Mouse (Mus musculus): Measurements from ENCODE around the gene Rad18. TPM values are rescaled to one million over a fixed set of nuclear protein-coding genes. Genes with fewer than 3 reads are reported as not detected.
"Not testable (repeated sequence)": the region's sequence is repeated elsewhere in the genome, so short reads cannot be mapped to it uniquely, and the experiment has no call there.

Rad18 gene
- polyA plus RNA-seq, 1 experiment from 2014 or later, result 22.3 TPM

DNA sequence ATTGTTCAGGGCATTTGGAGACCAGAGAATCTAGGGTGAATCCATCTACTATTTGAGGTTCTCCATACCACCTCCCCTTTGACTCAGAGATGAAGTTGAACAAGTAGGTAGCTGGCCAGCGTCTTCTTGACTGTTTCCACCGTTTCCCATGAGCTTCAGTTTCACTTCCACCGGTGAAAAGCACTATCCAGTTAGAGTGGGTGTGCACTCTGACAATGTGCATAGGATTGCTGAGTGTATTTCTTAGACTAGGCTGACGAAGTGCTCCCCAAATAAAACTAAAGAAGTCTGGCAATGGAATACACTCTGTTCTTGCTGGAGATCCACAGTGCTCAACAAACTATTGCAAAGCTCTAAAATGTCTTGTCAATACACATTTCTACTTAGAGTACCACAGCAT is 29.0 kb upstream of the Rad18 start:
- H3K4me1 ChIP-seq, result peaks cover 12% of the 10 kb centered on the region
- H3K27ac ChIP-seq (replicated peaks), result no peak overlapping the region
- no peak overlapping the region for H3K9ac ChIP-seq
- no peak overlapping the region for H3K4me3 ChIP-seq
- H3K4me2 ChIP-seq, result no peak overlapping the region
- no peaks in the 10 kb centered on the region for H3K9me3 ChIP-seq
- WGBS, result 70% methylated on average over 4 of the region's 4 CpGs
- no peak for ATAC-seq (ENCODE audit: extremely low read depth, insufficient number of reproducible peaks, low FRiP score, low TSS enrichment)
- no peaks in the 10 kb centered on the region for H3K27me3 ChIP-seq (replicated peaks)
- no peaks in the 10 kb centered on the region for H3K36me3 ChIP-seq

DNA sequence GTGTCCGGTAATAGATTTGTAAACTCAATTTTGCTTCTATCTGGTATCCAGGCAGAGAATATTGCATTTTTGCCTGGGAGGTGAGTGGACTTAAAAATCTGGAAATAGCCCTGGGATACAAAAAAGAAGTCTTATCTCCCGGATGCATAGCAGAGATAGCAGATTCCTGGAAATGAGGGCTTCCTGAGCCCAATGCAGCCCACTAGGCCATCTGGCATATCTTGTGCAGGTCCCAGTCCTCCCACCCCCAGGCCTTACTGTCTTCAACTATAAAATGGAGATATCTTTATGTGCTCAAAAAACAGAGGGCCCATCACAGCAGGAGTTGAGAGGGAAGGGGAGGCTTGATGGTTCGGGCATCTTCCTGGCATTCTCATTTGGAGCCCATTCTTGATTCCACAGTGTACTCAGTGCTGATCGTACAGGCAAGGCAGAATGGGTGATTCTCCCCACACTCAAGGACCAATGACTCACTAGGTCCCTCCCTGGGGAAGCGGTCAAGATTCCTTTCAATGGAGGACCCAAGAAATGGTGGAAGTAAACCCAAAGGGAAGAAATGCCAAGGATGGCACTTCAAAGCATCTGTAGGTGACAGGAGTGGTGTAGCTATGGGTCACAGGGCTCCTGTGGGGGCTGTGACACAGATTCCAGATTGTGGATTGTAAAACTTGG is 24.1 kb upstream of the Rad18 start:
- Histone ChIP-seq H3K4me2 (no peak overlapping the region), H3K36me3 (no peaks in the 10 kb centered on the region), H3K4me1 (no peaks in the 10 kb centered on the region), H3K9me3 (no peaks in the 10 kb centered on the region), H3K4me3 (no peak overlapping the region), H3K9ac (no peak overlapping the region), H3K27me3 (replicated peaks) (no peaks in the 10 kb centered on the region), H3K27ac (replicated peaks) (no peak overlapping the region)
- 64% methylated on average over 5 of the region's 5 CpGs for WGBS
- no peak for ATAC-seq (ENCODE audit: extremely low read depth, insufficient number of reproducible peaks, low FRiP score, low TSS enrichment)

DNA sequence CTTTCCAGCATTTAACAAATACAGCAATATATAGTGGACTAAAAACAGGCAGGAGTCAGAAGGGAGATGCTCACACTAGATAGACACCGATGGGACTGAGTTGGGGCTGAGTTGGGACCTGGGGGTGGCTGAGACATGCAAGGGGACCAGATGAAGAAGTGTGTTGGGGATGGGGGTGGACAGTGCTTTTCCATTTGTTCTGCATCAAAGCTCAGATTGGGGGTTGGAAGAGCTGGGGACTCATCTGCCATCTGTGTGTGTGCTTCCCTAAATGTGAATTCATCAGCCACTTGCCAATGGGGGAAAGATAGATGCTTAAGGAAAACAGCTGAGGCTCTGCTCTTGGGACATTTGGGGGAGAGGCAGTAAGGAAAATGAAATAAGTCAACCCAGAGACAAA is 23.5 kb upstream of the Rad18 start:
- ATAC-seq (ENCODE audit: extremely low read depth, insufficient number of reproducible peaks, low FRiP score, low TSS enrichment), result no peak
- H3K27ac ChIP-seq (replicated peaks), result no peak overlapping the region

DNA sequence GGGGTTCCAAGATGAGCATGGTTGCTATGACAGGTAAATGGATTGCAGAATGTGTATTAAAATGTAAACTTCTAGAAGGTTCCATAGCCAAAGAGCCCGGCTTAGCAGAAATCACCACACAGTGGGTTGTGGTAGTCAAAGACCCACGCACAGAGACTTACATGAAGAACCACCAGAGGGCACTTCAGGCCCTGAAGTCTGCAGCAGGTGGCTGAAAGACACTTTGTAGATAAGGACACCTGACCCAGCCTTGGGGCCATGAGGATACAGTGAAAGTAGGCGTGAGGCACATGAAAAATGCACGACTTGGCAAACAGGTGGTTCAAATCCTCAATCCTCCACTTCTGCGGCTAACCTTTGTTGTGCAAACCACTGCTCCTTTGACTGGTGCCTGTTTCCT is 20.7 kb upstream of the Rad18 start:
- Histone ChIP-seq H3K36me3 (no peaks in the 10 kb centered on the region), H3K9me3 (no peaks in the 10 kb centered on the region), H3K27ac (replicated peaks) (no peak overlapping the region), H3K4me2 (no peak overlapping the region), H3K4me1 (no peaks in the 10 kb centered on the region), H3K9ac (no peak overlapping the region), H3K4me3 (no peak overlapping the region), H3K27me3 (replicated peaks) (no peaks in the 10 kb centered on the region)
- WGBS, result 52% methylated on average over 5 of the region's 5 CpGs
- no peak for ATAC-seq (ENCODE audit: extremely low read depth, insufficient number of reproducible peaks, low FRiP score, low TSS enrichment)

More for the DNA sequence above, 23.5 kb upstream of the Rad18 start:
- no peak overlapping the region for H3K9ac ChIP-seq
- no peaks in the 10 kb centered on the region for H3K4me1 ChIP-seq
- H3K9me3 ChIP-seq, result no peaks in the 10 kb centered on the region
- no peak overlapping the region for H3K4me2 ChIP-seq
- WGBS, result 82% methylated on average over 1 of the region's 1 CpGs
- no peaks in the 10 kb centered on the region for H3K27me3 ChIP-seq (replicated peaks)
- no peak overlapping the region for H3K4me3 ChIP-seq
- H3K36me3 ChIP-seq, result no peaks in the 10 kb centered on the region

DNA sequence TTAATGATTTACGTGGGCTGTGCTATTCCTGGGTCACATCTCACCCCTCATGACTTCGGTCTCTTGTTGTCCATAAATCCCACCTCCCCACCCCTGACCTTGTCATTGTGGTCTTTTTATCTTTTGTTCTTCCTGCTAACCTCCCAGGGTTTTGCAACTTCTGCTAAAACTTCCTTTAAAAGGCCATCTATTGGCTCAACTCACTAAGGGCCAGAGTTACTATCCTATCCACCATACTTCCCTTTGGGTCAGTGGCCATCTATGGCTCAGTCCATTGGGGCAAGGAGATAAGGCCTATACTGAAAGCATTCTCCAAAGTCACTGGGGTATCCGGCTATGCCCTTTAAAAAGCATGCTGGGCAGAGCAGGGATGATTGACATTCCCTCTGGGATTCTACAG is 17.5 kb upstream of the Rad18 start:
- WGBS, result 77% methylated on average over 3 of the region's 3 CpGs
- no peak overlapping the region for H3K4me3 ChIP-seq
- no peaks in the 10 kb centered on the region for H3K27me3 ChIP-seq (replicated peaks)
- ATAC-seq (ENCODE audit: extremely low read depth, insufficient number of reproducible peaks, low FRiP score, low TSS enrichment), result no peak
- no peak overlapping the region for H3K27ac ChIP-seq (replicated peaks)
- H3K36me3 ChIP-seq, result no peaks in the 10 kb centered on the region
- no peak overlapping the region for H3K4me2 ChIP-seq
- no peaks in the 10 kb centered on the region for H3K4me1 ChIP-seq
- H3K9ac ChIP-seq, result no peak overlapping the region
- no peaks in the 10 kb centered on the region for H3K9me3 ChIP-seq

DNA sequence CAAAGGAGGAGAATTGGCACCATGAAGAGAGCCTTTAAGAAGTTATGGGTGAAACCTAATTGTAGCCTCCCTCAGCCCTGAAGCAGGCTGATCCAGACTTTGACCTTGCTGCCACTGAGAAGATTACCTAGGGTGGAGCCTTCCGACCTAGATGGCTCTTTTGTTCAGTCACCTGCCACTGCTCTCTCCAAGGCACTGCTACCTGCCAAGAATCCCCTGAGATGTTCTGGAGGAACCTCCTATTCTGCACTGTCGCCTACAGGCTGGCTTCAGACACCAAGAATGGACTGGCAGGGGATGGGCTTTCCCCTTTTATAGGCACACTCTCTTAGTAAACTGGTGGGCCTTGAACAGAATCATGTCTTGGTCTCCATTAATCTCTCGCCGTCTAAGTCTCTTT is 5.8 kb upstream of the Rad18 start:
- H3K9me3 ChIP-seq; H3K4me1 ChIP-seq; H3K36me3 ChIP-seq; H3K27ac ChIP-seq (replicated peaks); H3K9ac ChIP-seq; H3K4me3 ChIP-seq; H3K4me2 ChIP-seq; ATAC-seq (ENCODE audit: extremely low read depth, insufficient number of reproducible peaks, low FRiP score, low TSS enrichment): not testable (repeated sequence)
- peaks cover 11% of the 10 kb centered on the region for H3K27me3 ChIP-seq (replicated peaks)
- 75% methylated on average over 4 of the region's 4 CpGs for WGBS

DNA sequence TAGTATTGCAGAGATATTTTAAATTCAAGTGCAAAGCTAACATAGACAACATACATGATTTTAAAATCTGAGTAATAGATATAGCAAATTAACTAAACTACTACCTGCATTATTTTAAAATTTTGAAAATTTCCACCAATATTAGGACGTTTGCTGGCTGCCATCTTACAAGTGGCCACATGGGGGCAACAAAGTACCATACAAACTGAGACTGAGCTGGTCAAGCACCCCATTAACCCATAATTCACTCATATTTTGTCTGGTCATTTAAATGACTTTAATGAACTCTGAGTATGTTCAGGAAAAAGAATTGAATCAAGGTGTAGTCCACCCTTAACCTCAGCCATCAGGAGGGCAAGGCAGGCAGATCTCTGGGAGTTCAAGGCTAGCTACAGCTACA is 3.9 kb upstream of the Rad18 start:
- Histone ChIP-seq H3K36me3 (no peaks in the 10 kb centered on the region), H3K4me3 (no peak overlapping the region), H3K9ac (no peak overlapping the region), H3K4me2 (no peak overlapping the region), H3K27ac (replicated peaks) (no peak overlapping the region), H3K27me3 (replicated peaks) (peaks cover 11% of the 10 kb centered on the region), H3K4me1 (peaks cover 12% of the 10 kb centered on the region), H3K9me3 (no peaks in the 10 kb centered on the region)
- ATAC-seq (ENCODE audit: extremely low read depth, insufficient number of reproducible peaks, low FRiP score, low TSS enrichment), result no peak
- 0% methylated on average over 1 of the region's 1 CpGs for WGBS

DNA sequence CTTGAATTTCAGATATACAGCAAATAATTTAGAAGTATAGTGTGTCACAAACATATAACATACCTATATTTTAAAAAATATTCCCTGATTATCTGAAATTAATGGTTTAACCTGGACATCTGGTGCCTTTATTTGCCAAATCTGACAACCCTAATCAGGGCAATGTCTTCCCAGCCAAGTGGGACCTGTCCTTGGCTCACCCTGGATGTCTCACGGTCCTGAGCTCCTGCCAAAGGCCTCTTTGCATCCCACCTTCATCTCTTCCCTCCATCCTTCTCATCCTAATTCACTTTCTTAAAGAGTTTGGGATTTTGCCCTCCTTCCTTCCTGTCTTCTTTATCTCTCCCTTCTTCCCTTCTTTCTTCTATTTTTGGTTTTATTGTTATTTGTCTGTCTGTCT is 2.6 kb upstream of the Rad18 start:
- H3K9ac ChIP-seq, result no peak overlapping the region
- peaks cover 16% of the 10 kb centered on the region for H3K4me1 ChIP-seq
- no peaks in the 10 kb centered on the region for H3K36me3 ChIP-seq
- no peaks in the 10 kb centered on the region for H3K9me3 ChIP-seq
- no peak overlapping the region for H3K4me3 ChIP-seq
- no peak overlapping the region for H3K27ac ChIP-seq (replicated peaks)
- H3K4me2 ChIP-seq, result no peak overlapping the region
- no peak for ATAC-seq (ENCODE audit: extremely low read depth, insufficient number of reproducible peaks, low FRiP score, low TSS enrichment)
- 65% methylated on average over 1 of the region's 1 CpGs for WGBS
- peaks cover 11% of the 10 kb centered on the region for H3K27me3 ChIP-seq (replicated peaks)

DNA sequence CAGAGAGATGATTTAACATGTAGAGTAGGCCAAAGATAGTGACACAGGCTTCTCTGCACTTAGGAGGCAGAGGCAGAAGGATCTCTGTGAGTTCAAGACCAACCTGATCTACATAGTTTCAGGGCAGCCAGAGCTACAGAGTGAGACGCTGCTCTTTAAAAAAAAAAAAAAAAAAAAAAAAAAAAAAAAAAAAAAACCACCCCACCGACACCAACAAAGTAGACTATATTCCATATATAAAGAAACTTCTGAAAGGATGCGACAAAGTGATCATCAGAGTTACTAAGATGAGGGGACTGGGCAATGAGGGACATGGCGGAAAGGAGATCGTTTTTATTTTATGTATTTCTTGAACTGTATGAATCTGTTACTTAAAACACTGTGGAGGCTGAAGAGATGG is 2.0 kb downstream of the Rad18 start:
- Histone ChIP-seq H3K9ac (no peak overlapping the region), H3K27me3 (replicated peaks) (peaks cover 11% of the 10 kb centered on the region), H3K4me2 (no peak overlapping the region), H3K4me3 (no peak overlapping the region), H3K4me1 (peaks cover 16% of the 10 kb centered on the region), H3K27ac (replicated peaks) (no peak overlapping the region), H3K36me3 (peaks cover 28% of the 10 kb centered on the region), H3K9me3 (no peaks in the 10 kb centered on the region)
- 90% methylated on average over 5 of the region's 5 CpGs for WGBS
- no peak for ATAC-seq (ENCODE audit: extremely low read depth, insufficient number of reproducible peaks, low FRiP score, low TSS enrichment)

DNA sequence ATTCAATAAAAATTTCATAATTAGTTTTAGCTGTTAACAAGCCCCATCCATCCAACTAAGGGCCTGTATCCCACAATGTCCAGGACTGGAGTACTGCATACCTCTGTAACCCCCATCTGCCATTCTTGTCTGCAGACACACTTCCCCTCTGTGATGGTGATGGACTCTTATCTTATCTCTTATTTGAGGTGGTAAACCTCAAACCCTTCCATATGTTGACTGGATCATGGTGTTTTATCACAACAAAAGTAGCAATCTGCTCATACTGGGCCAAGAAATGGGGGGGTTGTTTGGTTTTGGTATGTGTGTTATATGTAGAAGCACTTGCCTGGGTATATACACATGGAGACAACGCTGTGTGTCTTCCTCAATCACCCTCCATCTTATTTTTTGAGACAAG is 5.0 kb downstream of the Rad18 start:
- Histone ChIP-seq H3K9ac (no peak overlapping the region), H3K9me3 (no peaks in the 10 kb centered on the region), H3K4me1 (peaks cover 11% of the 10 kb centered on the region), H3K27me3 (replicated peaks) (no peaks in the 10 kb centered on the region), H3K36me3 (peaks cover 32% of the 10 kb centered on the region), H3K27ac (replicated peaks) (no peak overlapping the region), H3K4me3 (no peak overlapping the region), H3K4me2 (no peak overlapping the region)
- no peak for ATAC-seq (ENCODE audit: extremely low read depth, insufficient number of reproducible peaks, low FRiP score, low TSS enrichment)
- 100% methylated on average over 1 of the region's 1 CpGs for whole genome bisulfite sequencing

DNA sequence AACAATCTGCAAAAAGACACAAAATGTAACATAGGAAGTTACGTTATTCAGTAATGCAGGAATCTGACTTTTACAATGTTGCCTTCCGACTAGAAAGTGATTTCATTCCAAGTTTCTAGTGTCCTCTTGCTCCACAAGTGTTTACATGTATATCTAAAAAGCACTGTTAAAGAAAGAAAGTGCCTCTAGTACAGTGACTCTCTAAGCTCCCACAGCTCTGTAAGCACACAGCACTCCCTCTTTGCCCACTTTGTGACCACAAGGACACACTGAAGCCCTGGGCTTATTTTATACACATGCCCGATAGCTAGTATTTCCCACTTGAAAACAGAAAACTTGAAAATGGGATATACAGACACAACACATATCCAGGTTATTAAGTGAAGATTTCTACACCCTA is 8.5 kb downstream of the Rad18 start:
- Histone ChIP-seq H3K27me3 (replicated peaks) (no peaks in the 10 kb centered on the region), H3K9ac (no peak overlapping the region), H3K27ac (replicated peaks) (no peak overlapping the region), H3K4me1 (no peaks in the 10 kb centered on the region), H3K9me3 (no peaks in the 10 kb centered on the region), H3K4me3 (no peak overlapping the region), H3K4me2 (no peak overlapping the region), H3K36me3 (peaks cover 47% of the 10 kb centered on the region)
- no peak for ATAC-seq (ENCODE audit: extremely low read depth, insufficient number of reproducible peaks, low FRiP score, low TSS enrichment)
- WGBS, result 89% methylated on average over 3 of the region's 3 CpGs

DNA sequence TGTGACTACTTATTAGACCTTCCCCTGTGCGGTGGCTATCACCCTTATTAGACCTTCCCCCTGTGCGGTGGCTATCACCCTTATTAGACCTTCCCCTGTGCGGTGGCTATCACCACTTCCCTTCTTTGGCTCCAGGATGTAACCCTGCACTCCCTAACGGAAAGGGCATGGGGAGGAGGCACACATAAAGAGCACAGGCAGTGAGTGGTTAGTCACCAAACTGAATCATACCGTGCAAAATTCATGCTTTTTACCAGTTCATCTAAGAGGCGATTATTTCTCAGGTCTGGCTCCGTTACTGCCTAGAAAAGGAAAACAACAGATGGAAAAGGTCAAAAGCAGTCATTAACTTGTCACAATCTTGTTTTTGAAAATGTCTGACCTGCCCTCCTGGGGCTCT is 10.0 kb downstream of the Rad18 start:
- Histone ChIP-seq H3K4me3 (no peak overlapping the region), H3K27me3 (replicated peaks) (no peaks in the 10 kb centered on the region), H3K9ac (no peak overlapping the region), H3K9me3 (no peaks in the 10 kb centered on the region), H3K4me2 (no peak overlapping the region), H3K27ac (replicated peaks) (no peak overlapping the region), H3K4me1 (no peaks in the 10 kb centered on the region), H3K36me3 (peaks cover 43% of the 10 kb centered on the region)
- WGBS, result 69% methylated on average over 7 of the region's 7 CpGs
- no peak for ATAC-seq (ENCODE audit: extremely low read depth, insufficient number of reproducible peaks, low FRiP score, low TSS enrichment)

Measured in heart, embryonic 13.5 days (tissue).